Mouse (Mus musculus): ENCODE measurements around the gene Dpp6. TPM values are rescaled to one million over a fixed set of nuclear protein-coding genes. Genes with fewer than 3 reads are reported as not detected.
A peak's percentile ranks its signal among the peaks of the same experiment; 100 is the strongest.

The Dpp6 gene
- polyA plus RNA-seq, 1 experiment from 2014 or later: 0.22 TPM

DNA sequence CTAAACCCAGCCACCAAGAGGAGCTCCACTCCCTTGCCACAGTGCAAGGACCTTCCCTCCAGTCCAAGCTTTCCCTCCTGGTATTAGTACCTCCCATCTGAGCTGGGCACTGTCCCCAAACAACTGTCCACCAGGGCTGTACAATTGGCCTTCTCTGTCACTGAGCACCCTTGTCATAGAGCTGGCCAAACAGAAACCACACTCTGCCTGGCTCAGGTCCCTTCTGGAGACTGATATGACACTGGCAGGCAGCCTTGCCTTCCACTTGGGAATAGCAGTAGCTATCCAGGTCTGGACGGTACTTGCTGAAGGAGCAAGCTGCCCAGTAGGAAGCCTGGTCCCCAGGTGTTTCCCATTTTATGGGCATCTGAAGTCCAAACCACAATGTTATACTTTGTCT is 806.9 kb downstream of the Dpp6 start:
- no peaks in the 10 kb centered on the region for H3K4me1 ChIP-seq (ENCODE audit: insufficient read depth)
- no peak for DNase-seq
- no peak for TF ChIP-seq CTCF (IDR thresholded peaks at IDR 0.05; ENCODE audit: low read depth)

DNA sequence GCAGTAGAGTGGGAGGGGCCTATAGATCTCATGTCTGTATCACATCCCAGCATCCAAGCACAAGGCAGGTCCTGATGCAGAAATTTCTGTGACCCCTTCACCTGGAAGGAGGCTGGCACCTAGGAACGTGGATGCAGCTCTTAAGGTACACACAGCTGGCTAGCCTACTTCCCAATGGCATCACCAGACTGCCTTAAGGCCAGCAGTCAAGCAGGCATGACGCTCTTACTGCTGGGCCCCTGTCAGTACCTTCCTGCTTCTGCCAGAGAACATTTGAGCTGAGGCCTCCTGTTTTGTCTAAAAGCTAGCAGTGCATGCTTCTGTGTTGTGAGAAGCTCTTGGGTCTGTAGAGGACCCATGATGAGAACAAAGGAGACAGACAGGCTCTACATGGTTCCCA is 815.1 kb downstream of the Dpp6 start:
- no peak overlapping the region for H3K4me3 ChIP-seq (ENCODE audit: low read depth, low read length)
- no peak overlapping the region for H3K4me2 ChIP-seq
- no peak for TF ChIP-seq CTCF (IDR thresholded peaks at IDR 0.05; ENCODE audit: low read depth)
- DNase-seq: no peak
- 69% methylated on average over 2 of the region's 2 CpGs for WGBS
- no peaks in the 10 kb centered on the region for H3K36me3 ChIP-seq (ENCODE audit: insufficient read depth)
- no peak overlapping the region for H3K27ac ChIP-seq (ENCODE audit: low read depth)
- no peaks in the 10 kb centered on the region for H3K9me3 ChIP-seq (ENCODE audit: low read depth, low read length)
- no peak overlapping the region for H3K9ac ChIP-seq
- H3K27me3 ChIP-seq (ENCODE audit: insufficient read depth, low read length): no peaks in the 10 kb centered on the region
- no peak for ATAC-seq (ENCODE audit: insufficient read depth)
- no peaks in the 10 kb centered on the region for H3K4me1 ChIP-seq (ENCODE audit: insufficient read depth)

More for the DNA sequence above, 806.9 kb downstream of the Dpp6 start:
- no peaks in the 10 kb centered on the region for H3K27me3 ChIP-seq (ENCODE audit: insufficient read depth, low read length)
- no peak overlapping the region for H3K27ac ChIP-seq (ENCODE audit: low read depth)
- no peak overlapping the region for H3K9ac ChIP-seq
- H3K36me3 ChIP-seq (ENCODE audit: insufficient read depth): no peaks in the 10 kb centered on the region
- no peaks in the 10 kb centered on the region for H3K9me3 ChIP-seq (ENCODE audit: low read depth, low read length)
- no peak overlapping the region for H3K4me2 ChIP-seq
- H3K4me3 ChIP-seq (ENCODE audit: low read depth, low read length): no peak overlapping the region
- no peak for ATAC-seq (ENCODE audit: insufficient read depth)
- WGBS: 77% methylated on average over 1 of the region's 1 CpGs

DNA sequence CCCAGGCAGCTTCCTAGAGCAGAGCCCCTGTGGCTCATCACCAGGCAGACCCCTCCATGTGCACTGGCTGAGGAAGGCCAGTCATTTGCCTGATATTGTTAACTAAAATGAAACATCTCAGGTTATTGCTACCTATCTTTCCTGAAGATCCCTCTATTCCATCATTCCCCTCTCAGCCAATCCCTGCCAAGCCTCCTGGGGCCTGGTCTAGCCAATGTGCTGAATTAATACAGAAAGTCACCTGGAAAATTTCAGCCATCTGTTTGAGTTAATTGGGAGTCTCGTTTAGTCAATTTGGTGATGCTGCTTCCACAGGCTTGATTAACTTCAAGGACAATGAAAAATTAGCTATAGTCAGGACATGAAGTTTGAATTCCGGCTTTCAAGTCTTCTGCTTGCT is 818.9 kb downstream of the Dpp6 start:
- no peak overlapping the region for H3K4me3 ChIP-seq (ENCODE audit: low read depth, low read length)
- H3K27ac ChIP-seq (ENCODE audit: low read depth): no peak overlapping the region
- DNase-seq (no peak), ATAC-seq (ENCODE audit: insufficient read depth) (no peak)
- H3K4me2 ChIP-seq: no peak overlapping the region
- no peak for TF ChIP-seq CTCF (IDR thresholded peaks at IDR 0.05; ENCODE audit: low read depth)
- no peaks in the 10 kb centered on the region for H3K9me3 ChIP-seq (ENCODE audit: low read depth, low read length)
- H3K27me3 ChIP-seq (ENCODE audit: insufficient read depth, low read length): no peaks in the 10 kb centered on the region
- no peak overlapping the region for H3K9ac ChIP-seq
- H3K4me1 ChIP-seq (ENCODE audit: insufficient read depth): no peaks in the 10 kb centered on the region
- WGBS: 75% methylated on average over 2 of the region's 2 CpGs
- no peaks in the 10 kb centered on the region for H3K36me3 ChIP-seq (ENCODE audit: insufficient read depth)

DNA sequence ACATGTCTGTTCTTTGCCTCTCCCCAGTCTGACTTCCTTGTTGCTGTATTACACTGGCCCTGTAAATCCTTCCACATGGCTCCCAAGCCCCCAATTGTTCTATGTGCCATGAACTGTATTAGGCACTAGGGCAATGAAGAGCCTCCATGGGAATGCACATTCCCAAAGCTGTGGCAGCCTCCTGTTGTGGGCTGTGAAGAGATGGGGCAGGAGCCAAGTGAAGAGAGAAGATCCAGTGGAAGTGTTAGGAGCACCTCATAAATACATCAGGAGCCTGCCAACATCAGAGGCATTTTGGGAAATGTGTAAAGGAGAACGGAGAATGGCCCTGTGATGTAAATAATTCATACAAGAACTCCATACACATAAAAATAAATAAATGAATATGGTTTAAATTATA is 824.9 kb downstream of the Dpp6 start:
- no peak for DNase-seq

DNA sequence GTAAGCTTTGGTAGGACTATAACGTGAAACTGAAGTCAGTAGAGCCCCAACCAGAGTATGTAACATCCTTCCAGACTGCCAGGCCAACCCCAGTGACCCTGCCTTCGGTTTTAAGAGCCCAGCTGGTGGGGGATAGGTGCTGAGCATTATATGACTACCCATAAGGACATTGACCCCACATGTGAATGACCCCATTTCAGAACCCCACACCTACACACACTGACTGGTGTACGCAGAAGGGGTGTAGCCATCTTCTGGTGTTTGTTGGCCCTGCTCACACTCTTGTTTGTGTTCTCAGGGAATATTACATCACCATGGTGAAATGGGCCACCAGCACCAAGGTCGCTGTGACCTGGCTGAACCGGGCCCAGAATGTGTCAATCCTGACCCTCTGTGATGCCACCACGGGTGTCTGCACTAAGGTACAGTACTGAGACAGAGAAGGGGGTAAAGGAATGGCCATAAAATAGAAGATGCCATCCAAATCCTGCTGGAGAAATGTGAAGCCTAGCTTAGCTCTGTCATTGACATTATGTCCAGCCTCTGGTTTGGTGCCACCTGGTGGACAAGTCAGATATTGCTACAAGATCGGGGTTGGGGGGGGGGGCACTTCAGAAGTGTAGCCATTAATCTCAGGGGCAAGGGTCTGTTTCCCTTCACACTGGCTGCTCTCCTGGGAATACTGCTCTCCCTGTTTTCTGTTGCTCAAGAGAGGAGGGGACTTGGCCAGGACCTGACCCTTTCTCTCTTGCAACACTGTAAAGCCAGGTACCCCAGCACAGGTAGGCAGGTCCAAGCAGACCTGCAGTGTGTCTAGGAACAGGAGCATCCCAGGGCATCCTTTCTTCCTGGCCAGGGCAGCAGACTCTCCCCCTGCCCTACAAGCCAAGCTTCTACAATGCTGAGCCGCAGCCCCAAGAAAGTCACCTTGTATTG is 835.1 kb downstream of the Dpp6 start:
- WGBS: 49% methylated on average over 8 of the region's 8 CpGs
- Histone ChIP-seq H3K9me3 (ENCODE audit: low read depth, low read length) (no peaks in the 10 kb centered on the region), H3K27ac (ENCODE audit: low read depth) (no peak overlapping the region), H3K4me3 (ENCODE audit: low read depth, low read length) (no peak overlapping the region), H3K4me2 (no peak overlapping the region), H3K27me3 (ENCODE audit: insufficient read depth, low read length) (no peaks in the 10 kb centered on the region), H3K36me3 (ENCODE audit: insufficient read depth) (no peaks in the 10 kb centered on the region), H3K9ac (no peak overlapping the region), H3K4me1 (ENCODE audit: insufficient read depth) (no peaks in the 10 kb centered on the region)
- DNase-seq (peak; percentile 42), ATAC-seq (ENCODE audit: insufficient read depth) (no peak)
- TF ChIP-seq CTCF (IDR thresholded peaks at IDR 0.05; ENCODE audit: low read depth): peak; percentile 79

More for the DNA sequence above, 824.9 kb downstream of the Dpp6 start:
- no peak overlapping the region for H3K4me3 ChIP-seq (ENCODE audit: low read depth, low read length)
- no peak for ATAC-seq (ENCODE audit: insufficient read depth)
- H3K36me3 ChIP-seq (ENCODE audit: insufficient read depth): no peaks in the 10 kb centered on the region
- no peak for TF ChIP-seq CTCF (IDR thresholded peaks at IDR 0.05; ENCODE audit: low read depth)
- H3K27ac ChIP-seq (ENCODE audit: low read depth): no peak overlapping the region
- H3K9me3 ChIP-seq (ENCODE audit: low read depth, low read length): no peaks in the 10 kb centered on the region
- 61% methylated on average over 1 of the region's 1 CpGs for WGBS
- no peak overlapping the region for H3K4me2 ChIP-seq
- no peak overlapping the region for H3K9ac ChIP-seq
- no peaks in the 10 kb centered on the region for H3K4me1 ChIP-seq (ENCODE audit: insufficient read depth)
- H3K27me3 ChIP-seq (ENCODE audit: insufficient read depth, low read length): no peaks in the 10 kb centered on the region

DNA sequence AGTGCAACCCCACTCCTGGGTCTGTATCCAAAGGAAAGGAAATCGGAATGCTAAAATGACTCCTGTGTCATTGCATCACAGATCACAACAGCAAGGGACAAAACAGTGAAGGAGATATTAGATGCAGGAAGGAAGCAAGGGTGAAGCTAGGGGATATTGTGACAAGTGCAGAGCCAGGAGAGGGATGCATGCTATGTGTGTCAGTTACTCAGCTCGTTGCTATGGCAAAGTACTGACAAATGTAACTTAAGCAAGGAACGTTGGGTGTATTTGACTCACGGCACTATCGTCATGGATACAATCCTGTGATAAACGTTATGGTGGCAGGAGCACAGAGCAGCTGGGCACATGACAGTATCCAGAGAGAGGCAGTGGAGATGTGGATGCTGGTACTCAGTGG is 839.1 kb downstream of the Dpp6 start:
- H3K4me3 ChIP-seq (ENCODE audit: low read depth, low read length): no peak overlapping the region
- H3K36me3 ChIP-seq (ENCODE audit: insufficient read depth): no peaks in the 10 kb centered on the region
- H3K4me1 ChIP-seq (ENCODE audit: insufficient read depth): no peaks in the 10 kb centered on the region
- H3K9me3 ChIP-seq (ENCODE audit: low read depth, low read length): no peaks in the 10 kb centered on the region
- H3K9ac ChIP-seq: no peak overlapping the region
- no peak overlapping the region for H3K27ac ChIP-seq (ENCODE audit: low read depth)
- ATAC-seq (ENCODE audit: insufficient read depth): no peak
- WGBS: 50% methylated on average over 6 of the region's 6 CpGs
- TF ChIP-seq CTCF (IDR thresholded peaks at IDR 0.05; ENCODE audit: low read depth): no peak
- H3K27me3 ChIP-seq (ENCODE audit: insufficient read depth, low read length): no peaks in the 10 kb centered on the region
- DNase-seq: no peak
- no peak overlapping the region for H3K4me2 ChIP-seq

DNA sequence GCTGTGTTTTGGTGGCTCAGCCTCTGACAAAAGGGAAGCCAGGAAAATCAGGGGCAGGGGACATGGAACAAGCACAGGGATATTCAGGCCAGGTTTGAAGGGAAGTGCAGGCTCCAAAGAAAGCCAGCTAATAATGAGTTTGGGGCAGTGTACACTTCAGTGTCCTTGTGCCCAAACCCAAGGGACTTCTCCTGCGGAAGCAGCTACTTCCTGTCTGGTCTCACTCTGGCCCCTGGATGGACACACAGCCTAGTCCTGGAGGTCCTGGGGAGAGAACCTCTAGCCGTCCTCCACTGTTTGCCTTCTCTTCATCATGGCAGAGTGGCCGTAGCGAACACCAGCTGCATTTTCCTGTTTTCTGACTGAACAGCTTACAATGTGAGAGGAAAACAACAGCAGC is 840.7 kb downstream of the Dpp6 start:
- peak; percentile 16 for DNase-seq
- H3K4me3 ChIP-seq (ENCODE audit: low read depth, low read length): no peak overlapping the region
- H3K9me3 ChIP-seq (ENCODE audit: low read depth, low read length): no peaks in the 10 kb centered on the region
- TF ChIP-seq CTCF (IDR thresholded peaks at IDR 0.05; ENCODE audit: low read depth): no peak
- ATAC-seq (ENCODE audit: insufficient read depth): no peak
- no peaks in the 10 kb centered on the region for H3K27me3 ChIP-seq (ENCODE audit: insufficient read depth, low read length)
- no peaks in the 10 kb centered on the region for H3K4me1 ChIP-seq (ENCODE audit: insufficient read depth)
- no peak overlapping the region for H3K4me2 ChIP-seq
- no peak overlapping the region for H3K9ac ChIP-seq
- H3K27ac ChIP-seq (ENCODE audit: low read depth): peak overlapping the region; percentile 24; the same call in 1 of the 2 replicates
- no peaks in the 10 kb centered on the region for H3K36me3 ChIP-seq (ENCODE audit: insufficient read depth)
- 50% methylated on average over 4 of the region's 4 CpGs for WGBS
